Mouse (Mus musculus) MEL (cell line): Measurements from ENCODE around the gene Gm29735. TPM values are rescaled to one million over a fixed set of nuclear protein-coding genes. Genes with fewer than 3 reads are reported as not detected.
"Not testable (repeated sequence)": the region's sequence is repeated elsewhere in the genome, so short reads cannot be mapped to it uniquely, and the experiment has no call there.

Experiments
- DNase-seq: peaks from one replicate; pipeline ENCODE4 v3.0.0; 2011; ENCODE audit warnings: low read depth, low spot score
- H3K27ac ChIP-seq: 2 replicates; pipeline ENCODE4 v1.5.1; 2012; ENCODE audit warnings: low read depth, mild to moderate bottlenecking, control low read depth, low read length, moderate library complexity; ENCODE audit not compliant: control insufficient read depth
- H3K27me3 ChIP-seq, 2 experiments: fragments of 150-350 bp in 1 of 2; sonication (generic) in 1 of 2; 2 replicates each; pipeline ENCODE4 v1.6.1; 2012; ENCODE audit warnings: low read length in 2 of 2, mild to moderate bottlenecking in 2 of 2, improper control_type of control experiment in 1 of 2, moderate library complexity in 1 of 2; ENCODE audit not compliant: insufficient read depth in 2 of 2, control insufficient read depth in 1 of 2
- H3K36me3 ChIP-seq, 2 experiments: 2 replicates each; pipeline ENCODE4 v1.6.1; 2012 to 2014; ENCODE audit warnings: low read length in 2 of 2, improper control_type of control experiment in 1 of 2, inconsistent platforms in 1 of 2, mild to moderate bottlenecking in 1 of 2; ENCODE audit not compliant: insufficient read depth in 2 of 2, control insufficient read depth in 1 of 2
- H3K4me1 ChIP-seq, 2 experiments: fragments of 150-350 bp in 1 of 2; sonication (generic) in 1 of 2; 2 replicates each; pipeline ENCODE4 v1.6.1; 2012; ENCODE audit warnings: low read length in 2 of 2, improper control_type of control experiment in 1 of 2, mild to moderate bottlenecking in 1 of 2; ENCODE audit not compliant: insufficient read depth in 2 of 2, control insufficient read depth in 1 of 2
- H3K4me3 ChIP-seq, 2 experiments: fragments of 150-350 bp in 1 of 2; sonication (generic) in 1 of 2; 2 replicates each; pipeline ENCODE4 v1.5.1; 2012; ENCODE audit warnings: low read depth in 2 of 2, low read length in 2 of 2, mild to moderate bottlenecking in 2 of 2, moderate library complexity in 2 of 2, control low read depth in 1 of 2, improper control_type of control experiment in 1 of 2; ENCODE audit not compliant: control insufficient read depth in 1 of 2, insufficient read depth in 1 of 2
- H3K79me2 ChIP-seq: 2 replicates; pipeline ENCODE4 v1.6.1; 2012; ENCODE audit warnings: mild to moderate bottlenecking, low read length, moderate library complexity; ENCODE audit not compliant: control insufficient read depth, poor library complexity, insufficient read depth
- H3K9ac ChIP-seq: 2 replicates; pipeline ENCODE4 v1.6.1; 2012; ENCODE audit warnings: low read depth, mild to moderate bottlenecking, control low read depth, low read length, moderate library complexity; ENCODE audit not compliant: control insufficient read depth, poor library complexity, severe bottlenecking
- H3K9me3 ChIP-seq: fragments of 150-350 bp; sonication (generic); replicated peaks from 2 replicates; pipeline ENCODE4 v1.6.1; 2012; ENCODE audit warnings: mild to moderate bottlenecking, low read length, improper control_type of control experiment, moderate library complexity; ENCODE audit not compliant: insufficient read depth
- CHD1 ChIP-seq: IDR thresholded peaks from 2 replicates; pipeline ENCODE4 v1.6.1; 2012; ENCODE audit warnings: low read depth, mild to moderate bottlenecking, inconsistent platforms, low read length, improper control_type of control experiment
- CTCF ChIP-seq, 3 experiments: IDR thresholded peaks in 2 of 3; conservative IDR thresholded peaks in 1 of 3; 2 replicates each; pipeline ENCODE4 v1.5.1; 2011 to 2012; ENCODE audit warnings: low read length in 3 of 3, low read depth in 2 of 3, mild to moderate bottlenecking in 2 of 3, improper control_type of control experiment in 1 of 3, inconsistent platforms in 1 of 3, mixed read lengths in 1 of 3, moderate library complexity in 1 of 3; ENCODE audit not compliant: control insufficient read depth in 1 of 3, insufficient read depth in 1 of 3, poor library complexity in 1 of 3, severe bottlenecking in 1 of 3
- E2F4 ChIP-seq: IDR thresholded peaks from 2 replicates; pipeline ENCODE4 v1.6.1; 2011; ENCODE audit warnings: low read depth, low read length, improper control_type of control experiment, borderline replicate concordance
- GABPA ChIP-seq: IDR thresholded peaks from 2 replicates; pipeline ENCODE4 v1.6.1; 2012; ENCODE audit warnings: low read depth, mild to moderate bottlenecking, inconsistent platforms, low read length, improper control_type of control experiment, moderate library complexity
- MAFK ChIP-seq: IDR thresholded peaks from 2 replicates; pipeline ENCODE4 v1.6.1; 2011; ENCODE audit warnings: low read depth, mild to moderate bottlenecking, low read length, improper control_type of control experiment, borderline replicate concordance
- MAX ChIP-seq: IDR thresholded peaks from 2 replicates; pipeline ENCODE4 v1.6.1; 2011; ENCODE audit warnings: low read length, improper control_type of control experiment
- MYC ChIP-seq: IDR thresholded peaks from 2 replicates; pipeline ENCODE4 v1.6.1; 2011; ENCODE audit warnings: low read depth, mild to moderate bottlenecking, low read length, improper control_type of control experiment, moderate library complexity
- NELFE ChIP-seq: IDR thresholded peaks from 2 replicates; pipeline ENCODE4 v1.6.1; 2011; ENCODE audit warnings: low read depth, low read length, improper control_type of control experiment
- POLR2A ChIP-seq, 2 experiments: IDR thresholded peaks; 2 replicates each; pipeline ENCODE4 v1.6.1; 2011 to 2012; ENCODE audit warnings: low read length in 2 of 2, mild to moderate bottlenecking in 2 of 2, control low read depth in 1 of 2, improper control_type of control experiment in 1 of 2, low read depth in 1 of 2, moderate library complexity in 1 of 2; ENCODE audit not compliant: control insufficient read depth in 1 of 2, insufficient read depth in 1 of 2, poor library complexity in 1 of 2
- POLR2AphosphoS2 ChIP-seq: IDR thresholded peaks from 2 replicates; pipeline ENCODE4 v1.6.1; 2011; ENCODE audit warnings: low read length, improper control_type of control experiment
- RAD21 ChIP-seq: IDR thresholded peaks from 2 replicates; pipeline ENCODE4 v1.6.1; 2011; ENCODE audit warnings: mild to moderate bottlenecking, low read depth, low read length, improper control_type of control experiment
- RCOR1 ChIP-seq: IDR thresholded peaks from 2 replicates; pipeline ENCODE4 v1.6.1; 2012; ENCODE audit warnings: low read depth, mild to moderate bottlenecking, inconsistent platforms, low read length, improper control_type of control experiment
- SIN3A ChIP-seq: IDR thresholded peaks from 2 replicates; pipeline ENCODE4 v1.6.1; 2012; ENCODE audit warnings: low read length, improper control_type of control experiment, inconsistent platforms
- SMC3 ChIP-seq: IDR thresholded peaks from 2 replicates; pipeline ENCODE4 v1.6.1; 2011; ENCODE audit warnings: low read depth, low read length, improper control_type of control experiment
- TBP ChIP-seq: IDR thresholded peaks from 2 replicates; pipeline ENCODE4 v1.8.0; 2011; ENCODE audit warnings: low read depth, low read length, improper control_type of control experiment
- USF1 ChIP-seq: IDR thresholded peaks from 2 replicates; pipeline ENCODE4 v1.6.1; 2014; ENCODE audit warnings: low read depth, mild to moderate bottlenecking, inconsistent platforms, low read length, improper control_type of control experiment, moderate library complexity
- ZC3H11A ChIP-seq: IDR thresholded peaks from 2 replicates; pipeline ENCODE4 v1.6.1; 2012; ENCODE audit warnings: low read depth, mild to moderate bottlenecking, inconsistent platforms, low read length, improper control_type of control experiment
- polyA plus RNA-seq, 2 experiments: library from polyadenylated mRNA; stranded (reverse) in 1 of 2; unstranded in 1 of 2; fragments of >175 nt in 1 of 2; fragments of >200 nt in 1 of 2; gene quantifications; 2 replicates each; pipeline versions ENCODE4 v1.2.1 to v1.2.4; 2012; ENCODE audit warnings: low replicate concordance in 2 of 2, low read depth in 1 of 2; ENCODE audit not compliant: insufficient read length in 2 of 2, insufficient read depth in 1 of 2, missing spikeins in 1 of 2
- total RNA-seq: library from RNA; depleted of rRNA; stranded (reverse); fragments of 300-350 nt; gene quantifications from 2 replicates; pipeline ENCODE4 v1.2.3, GENCODE M21; 2012

The Gm29735 gene
- total and polyA plus RNA-seq, 3 experiments: not detected

- H3K36me3 ChIP-seq: no peaks in the 10 kb centered on the region
- no peaks in the 10 kb centered on the region for H3K9me3 ChIP-seq
- H3K4me3 ChIP-seq: no peak overlapping the region
- peak; percentile 55 for DNase-seq
- TF ChIP-seq RAD21: peak; percentile 87
- TF ChIP-seq SMC3: peak; percentile 64
- no peak for TF ChIP-seq RCOR1
- TF ChIP-seq POLR2AphosphoS2: no peak
- no peak for TF ChIP-seq MYC
- TF ChIP-seq CTCF (IDR thresholded peaks at IDR 0.05 in 2 of 3, conservative IDR thresholded peaks at IDR 0.05 in 1 of 3; ENCODE audit: control insufficient read depth in 1 of 3, insufficient read depth in 1 of 3, low read depth in 2 of 3, low read length in 3 of 3, poor library complexity in 1 of 3, severe bottlenecking in 1 of 3): peak; percentile 53 to 83 (median 78)
- TF ChIP-seq GABPA: no peak
- TF ChIP-seq E2F4: no peak
- TF ChIP-seq ZC3H11A: peak; percentile 53; the same call in 1 of the 2 replicates
- H3K27ac ChIP-seq: no peak overlapping the region
- no peak overlapping the region for H3K9ac ChIP-seq
- H3K27me3 ChIP-seq: peaks cover 2 to 5% of the 10 kb centered on the region in 2 experiments
- no peaks in the 10 kb centered on the region for H3K4me1 ChIP-seq
- H3K79me2 ChIP-seq: no peaks in the 10 kb centered on the region
Measured at GRCm38 (mm10) chr7:142169836-142170235, 12.9 kb upstream of the Gm29735 start.

GRCm38 (mm10) chr7:142165639-142166038 is 8.7 kb upstream of the Gm29735 start, which contains the start of gene Gm4553:
Gene Gm4553 (minus strand): TSS chr7:142165739.
- not testable (repeated sequence) for H3K9me3 ChIP-seq, H3K36me3 ChIP-seq, H3K27ac ChIP-seq, DNase-seq, H3K79me2 ChIP-seq, H3K27me3 ChIP-seq, H3K4me3 ChIP-seq, H3K9ac ChIP-seq, H3K4me1 ChIP-seq

DNA sequence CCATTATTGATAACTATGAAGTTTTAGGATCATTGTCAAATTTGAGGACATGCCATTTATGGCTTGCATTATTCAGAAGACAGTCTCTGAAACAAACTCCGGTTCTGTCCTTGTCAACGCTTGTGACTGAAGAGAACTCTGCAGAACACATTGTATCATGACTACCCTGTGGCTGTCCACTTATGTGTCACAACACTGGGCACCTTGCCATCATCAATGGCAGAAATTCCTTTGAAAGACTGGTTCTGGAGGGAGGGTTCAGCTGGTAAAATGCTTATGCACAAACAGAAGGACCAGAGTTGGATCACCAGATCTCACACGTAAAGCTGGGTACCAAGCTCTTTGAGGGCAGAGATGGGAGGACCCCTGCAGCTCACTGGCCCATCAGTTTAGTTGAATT is 2.5 kb upstream of the Gm29735 start:
- H3K79me2 ChIP-seq: no peaks in the 10 kb centered on the region
- H3K4me1 ChIP-seq: no peaks in the 10 kb centered on the region
- H3K36me3 ChIP-seq: no peaks in the 10 kb centered on the region
- no peaks in the 10 kb centered on the region for H3K9me3 ChIP-seq
- DNase-seq: no peak
- no peak overlapping the region for H3K4me3 ChIP-seq
- no peak for TF ChIP-seq POLR2A (IDR thresholded peaks at IDR 0.05; ENCODE audit: control insufficient read depth in 1 of 2, insufficient read depth in 1 of 2, low read depth in 1 of 2, low read length in 2 of 2, poor library complexity in 1 of 2)
- no peak for TF ChIP-seq POLR2AphosphoS2
- TF ChIP-seq RCOR1: no peak
- no peak for TF ChIP-seq CHD1
- no peak for TF ChIP-seq MAX
- no peak for TF ChIP-seq TBP
- TF ChIP-seq NELFE: no peak
- no peak for TF ChIP-seq SIN3A
- no peak for TF ChIP-seq MAFK
- no peak for TF ChIP-seq USF1
- H3K27me3 ChIP-seq: peaks cover 0 to 4% of the 10 kb centered on the region in 2 experiments
- no peak overlapping the region for H3K9ac ChIP-seq
- no peak overlapping the region for H3K27ac ChIP-seq
